Comparison of ENCODE assay signal across 22 mouse cellular contexts in genomic region chr3:83011565-83011964, GRCm38 (mm10). TPM values are rescaled to one million over a fixed set of nuclear protein-coding genes. Genes with fewer than 3 reads are reported as not detected.
DNase-seq lines count a peak whose midpoint lies in the region; ATAC-seq and TF ChIP-seq lines count a peak whose summit lies in the region.
"Had no signal": no experiment of that assay in that cellular context is flagged by ENCODE, and none has a peak within 500 bp of the region (broad histone marks: within the 10 kb centered on the region; RNA-seq: fewer than 3 reads in every experiment).

No protein-coding gene starts in this region.

- WGBS in hindbrain, embryonic 13.5 days = 66% methylated on average over 4 of the region's 4 CpGs
- 79% methylated on average over 4 of the region's 4 CpGs for WGBS in hindbrain, embryonic 12.5 days
- WGBS in midbrain, embryonic 14.5 days = 67% methylated on average over 4 of the region's 4 CpGs
- WGBS in midbrain, embryonic 10.5 days = 86% methylated on average over 4 of the region's 4 CpGs
- WGBS in liver, embryonic 15.5 days (ENCODE audit: insufficient replicate concordance) = 55% methylated on average over 4 of the region's 4 CpGs

- no peak overlapping the region for H3K4me2 ChIP-seq in hindbrain, embryonic 13.5 days
- no peak overlapping the region for H3K4me2 ChIP-seq in hindbrain, embryonic 12.5 days (replicated peaks)
- no peak overlapping the region for H3K4me2 ChIP-seq in midbrain, embryonic 14.5 days (ENCODE audit: low read length)
- peak overlapping the region; percentile 42 for H3K4me2 ChIP-seq in liver, embryonic 15.5 days
- H3K4me2 ChIP-seq: forebrain, embryonic 13.5 days; heart, embryonic 12.5 days had no signal

- TF ChIP-seq CTCF in layer of hippocampus, adult 2 months (conservative IDR thresholded peaks at IDR 0.05) = no peak

- no peaks in the 10 kb centered on the region for H3K36me3 ChIP-seq in hindbrain, embryonic 13.5 days
- no peaks in the 10 kb centered on the region for H3K36me3 ChIP-seq in hindbrain, embryonic 12.5 days
- no peaks in the 10 kb centered on the region for H3K36me3 ChIP-seq in midbrain, embryonic 14.5 days (ENCODE audit: control insufficient read depth, insufficient read depth, low read length)
- H3K36me3 ChIP-seq in midbrain, embryonic 10.5 days = no peaks in the 10 kb centered on the region
- no peaks in the 10 kb centered on the region for H3K36me3 ChIP-seq in liver, embryonic 15.5 days (replicated peaks)
- H3K36me3 ChIP-seq: embryonic facial prominence, embryonic 10.5 days; heart, embryonic 12.5 days had no signal

- H3K27ac ChIP-seq in hindbrain, embryonic 13.5 days = peak overlapping the region; percentile 35; the same call in 1 of the 2 replicates
- no peak overlapping the region for H3K27ac ChIP-seq in hindbrain, embryonic 12.5 days
- H3K27ac ChIP-seq in layer of hippocampus, adult 2 months = peak overlapping the region; percentile 46; the same call in 1 of the 2 replicates
- H3K27ac ChIP-seq in midbrain, embryonic 14.5 days (replicated peaks; ENCODE audit: low read depth, low read length) = 0 out of 2 replicates have a peak overlapping the region, but pooled peaks have one; percentile 20
- H3K27ac ChIP-seq in midbrain, embryonic 10.5 days (replicated peaks) = no peak overlapping the region
- H3K27ac ChIP-seq in liver, embryonic 15.5 days (replicated peaks) = no peak overlapping the region
- H3K27ac ChIP-seq: embryonic facial prominence, embryonic 10.5 days; forebrain, embryonic 13.5 days had no signal

- H3K4me3 ChIP-seq in hindbrain, embryonic 13.5 days = no peak overlapping the region
- no peak overlapping the region for H3K4me3 ChIP-seq in hindbrain, embryonic 12.5 days
- no peak overlapping the region for H3K4me3 ChIP-seq in layer of hippocampus, adult 2 months
- no peak overlapping the region for H3K4me3 ChIP-seq in midbrain, embryonic 14.5 days (replicated peaks; ENCODE audit: low read depth, low read length)
- H3K4me3 ChIP-seq in midbrain, embryonic 10.5 days = no peak overlapping the region
- 0 out of 2 replicates have a peak overlapping the region, but pooled peaks have one; percentile 5 for H3K4me3 ChIP-seq in liver, embryonic 15.5 days (replicated peaks)
- H3K4me3 ChIP-seq: embryonic facial prominence, embryonic 10.5 days; forebrain, embryonic 13.5 days; heart, embryonic 12.5 days had no signal

- no peak for ATAC-seq in hindbrain, embryonic 13.5 days (ENCODE audit: low FRiP score)
- no peak for ATAC-seq in hindbrain, embryonic 12.5 days (ENCODE audit: low FRiP score)
- ATAC-seq in midbrain, embryonic 14.5 days (ENCODE audit: low FRiP score, low TSS enrichment) = no peak
- ATAC-seq in liver, embryonic 15.5 days (ENCODE audit: insufficient read depth) = no peak
- ATAC-seq: activated CD4-positive, CD25-positive, alpha-beta regulatory T cell, adult 4 months; forebrain, embryonic 13.5 days; forebrain, postnatal 0 days; Patski had no signal

- no peaks in the 10 kb centered on the region for H3K9me3 ChIP-seq in hindbrain, embryonic 13.5 days
- H3K9me3 ChIP-seq in hindbrain, embryonic 12.5 days (replicated peaks) = no peaks in the 10 kb centered on the region
- H3K9me3 ChIP-seq in midbrain, embryonic 14.5 days (ENCODE audit: control insufficient read depth, low read length) = no peaks in the 10 kb centered on the region
- no peaks in the 10 kb centered on the region for H3K9me3 ChIP-seq in midbrain, embryonic 10.5 days (replicated peaks)
- H3K9me3 ChIP-seq in liver, embryonic 15.5 days (replicated peaks) = no peaks in the 10 kb centered on the region
- H3K9me3 ChIP-seq: embryonic facial prominence, embryonic 10.5 days; forebrain, embryonic 13.5 days; heart, embryonic 12.5 days had no signal

- no peaks in the 10 kb centered on the region for H3K27me3 ChIP-seq in hindbrain, embryonic 13.5 days
- no peaks in the 10 kb centered on the region for H3K27me3 ChIP-seq in hindbrain, embryonic 12.5 days
- no peaks in the 10 kb centered on the region for H3K27me3 ChIP-seq in midbrain, embryonic 14.5 days (ENCODE audit: control insufficient read depth, insufficient read depth, low read length)
- no peaks in the 10 kb centered on the region for H3K27me3 ChIP-seq in midbrain, embryonic 10.5 days (ENCODE audit: low read depth, poor library complexity, severe bottlenecking)
- no peaks in the 10 kb centered on the region for H3K27me3 ChIP-seq in liver, embryonic 15.5 days
- H3K27me3 ChIP-seq: CH12.LX; forebrain, embryonic 13.5 days; heart, embryonic 12.5 days had no signal

- no peaks in the 10 kb centered on the region for H3K4me1 ChIP-seq in hindbrain, embryonic 13.5 days (replicated peaks)
- no peaks in the 10 kb centered on the region for H3K4me1 ChIP-seq in hindbrain, embryonic 12.5 days
- no peaks in the 10 kb centered on the region for H3K4me1 ChIP-seq in midbrain, embryonic 14.5 days (ENCODE audit: control insufficient read depth, insufficient read depth, low read length)
- no peaks in the 10 kb centered on the region for H3K4me1 ChIP-seq in midbrain, embryonic 10.5 days
- H3K4me1 ChIP-seq in liver, embryonic 15.5 days (replicated peaks) = no peaks in the 10 kb centered on the region
- H3K4me1 ChIP-seq: forebrain, embryonic 13.5 days; heart, embryonic 12.5 days had no signal

- no peak for DNase-seq in layer of hippocampus, adult 2 months (ENCODE audit: low spot score in 2 of 2)
- DNase-seq in layer of hippocampus, postnatal 36 days = no peak
- peak; percentile 17 for DNase-seq in midbrain, embryonic 14.5 days
- DNase-seq in midbrain, embryonic 10.5 days (ENCODE audit: low spot score) = no peak
- DNase-seq in cerebellum, adult 9-11 months = no peak
- DNase-seq: adrenal gland, postnatal 14 days; cerebellum, adult 18-20 months; cerebellum, postnatal 10 days; forebrain, postnatal 0 days; gastrocnemius, postnatal 14 days; heart, postnatal 36 days had no signal

- no peak overlapping the region for H3K9ac ChIP-seq in hindbrain, embryonic 13.5 days
- H3K9ac ChIP-seq in hindbrain, embryonic 12.5 days = no peak overlapping the region
- H3K9ac ChIP-seq in midbrain, embryonic 14.5 days (replicated peaks; ENCODE audit: low read length) = no peak overlapping the region
- H3K9ac ChIP-seq in liver, embryonic 15.5 days = no peak overlapping the region
- H3K9ac ChIP-seq: forebrain, embryonic 13.5 days; forebrain, postnatal 0 days; heart, embryonic 12.5 days had no signal

RNA-seq across cellular contexts. Expression of gene Fgg, which starts 4.0 kb away (rescaled TPM):
- polyA plus RNA-seq in hindbrain, embryonic 13.5 days (2015; fragmentation: Nextera tagmentation; extraction: Ambion mirVana) = 0.71 TPM in 1 of 2 replicates, not detected in the other
- polyA plus RNA-seq in hindbrain, embryonic 12.5 days (2016; fragmentation: Nextera tagmentation; extraction: Ambion mirVana) = not detected in 2 replicates
- under 1 TPM; 0.20 to 0.27 TPM for total RNA-seq in layer of hippocampus, adult 2 months (2021)
- total RNA-seq in layer of hippocampus, postnatal 36 days (2021) = not detected
- polyA plus RNA-seq in midbrain, embryonic 14.5 days (2014; fragmentation: Nextera tagmentation; extraction: Ambion mirVana) = not detected in 2 replicates
- polyA plus RNA-seq in midbrain, embryonic 10.5 days (2016; fragmentation: Nextera tagmentation; extraction: Ambion mirVana) = 0.06 TPM in 1 of 2 replicates, not detected in the other
- polyA plus RNA-seq in liver, embryonic 15.5 days (2015; fragmentation: Nextera tagmentation; extraction: Ambion mirVana) = 827 and 988 TPM in 2 replicates
- total RNA-seq: CH12.LX; gastrocnemius, postnatal 14 days; heart, postnatal 36 days had no signal
- polyA plus RNA-seq: activated CD4-positive, CD25-positive, alpha-beta regulatory T cell, adult 4 months; forebrain, embryonic 13.5 days; forebrain, postnatal 0 days; Patski had no signal

RNA-seq across cellular contexts. Expression of gene Fga, which starts 14.3 kb away (rescaled TPM):
- polyA plus RNA-seq in hindbrain, embryonic 13.5 days (2015; fragmentation: Nextera tagmentation; extraction: Ambion mirVana) = 0.16 TPM in 1 of 2 replicates, not detected in the other
- not detected in 2 replicates for polyA plus RNA-seq in hindbrain, embryonic 12.5 days (2016; fragmentation: Nextera tagmentation; extraction: Ambion mirVana)
- not detected for total RNA-seq in layer of hippocampus, adult 2 months (2021)
- total RNA-seq in layer of hippocampus, postnatal 36 days (2021) = not detected
- 0.09 TPM in 1 of 2 replicates, not detected in the other for polyA plus RNA-seq in midbrain, embryonic 14.5 days (2014; fragmentation: Nextera tagmentation; extraction: Ambion mirVana)
- polyA plus RNA-seq in midbrain, embryonic 10.5 days (2016; fragmentation: Nextera tagmentation; extraction: Ambion mirVana) = not detected in 2 replicates
- 921 and 1,132 TPM in 2 replicates for polyA plus RNA-seq in liver, embryonic 15.5 days (2015; fragmentation: Nextera tagmentation; extraction: Ambion mirVana)
- total RNA-seq: CH12.LX; forebrain, postnatal 0 days; gastrocnemius, postnatal 14 days; heart, adult 8-10 months; heart, postnatal 36 days had no signal
- polyA plus RNA-seq: activated CD4-positive, CD25-positive, alpha-beta regulatory T cell, adult 4 months; embryonic facial prominence, embryonic 10.5 days; embryonic facial prominence, embryonic 14.5 days; forebrain, embryonic 13.5 days; Patski had no signal

RNA-seq across cellular contexts. Expression of gene Fgb, which starts 38.1 kb away (rescaled TPM):
- polyA plus RNA-seq in hindbrain, embryonic 13.5 days (2015; fragmentation: Nextera tagmentation; extraction: Ambion mirVana) = 0.06 TPM in 1 of 2 replicates, not detected in the other
- not detected in 2 replicates for polyA plus RNA-seq in hindbrain, embryonic 12.5 days (2016; fragmentation: Nextera tagmentation; extraction: Ambion mirVana)
- not detected for total RNA-seq in layer of hippocampus, adult 2 months (2021)
- not detected for total RNA-seq in layer of hippocampus, postnatal 36 days (2021)
- not detected in 2 replicates for polyA plus RNA-seq in midbrain, embryonic 14.5 days (2014; fragmentation: Nextera tagmentation; extraction: Ambion mirVana)
- not detected in 2 replicates for polyA plus RNA-seq in midbrain, embryonic 10.5 days (2016; fragmentation: Nextera tagmentation; extraction: Ambion mirVana)
- 533 and 675 TPM in 2 replicates for polyA plus RNA-seq in liver, embryonic 15.5 days (2015; fragmentation: Nextera tagmentation; extraction: Ambion mirVana)
- total RNA-seq: CH12.LX; forebrain, postnatal 0 days; gastrocnemius, postnatal 14 days; heart, adult 8-10 months; heart, postnatal 36 days had no signal
- polyA plus RNA-seq: activated CD4-positive, CD25-positive, alpha-beta regulatory T cell, adult 4 months; embryonic facial prominence, embryonic 10.5 days; forebrain, embryonic 13.5 days; forebrain, postnatal 0 days; Patski had no signal

RNA-seq across cellular contexts. Expression of gene Plrg1, which starts 43.8 kb away (rescaled TPM):
- 107 and 108 TPM in 2 replicates for polyA plus RNA-seq in hindbrain, embryonic 13.5 days (2015; fragmentation: Nextera tagmentation; extraction: Ambion mirVana)
- 105 and 106 TPM in 2 replicates for polyA plus RNA-seq in hindbrain, embryonic 12.5 days (2016; fragmentation: Nextera tagmentation; extraction: Ambion mirVana)
- total RNA-seq in layer of hippocampus, adult 2 months (2021) = 10 to 100 TPM; 50.3 to 50.6 TPM
- total RNA-seq in layer of hippocampus, postnatal 36 days (2021) = 10 to 100 TPM; 47.2 to 50.8 TPM
- polyA plus RNA-seq in midbrain, embryonic 14.5 days (2014; fragmentation: Nextera tagmentation; extraction: Ambion mirVana) = 103 and 119 TPM in 2 replicates
- 144 and 150 TPM in 2 replicates for polyA plus RNA-seq in midbrain, embryonic 10.5 days (2016; fragmentation: Nextera tagmentation; extraction: Ambion mirVana)
- 41.9 and 46.0 TPM in 2 replicates for polyA plus RNA-seq in liver, embryonic 15.5 days (2015; fragmentation: Nextera tagmentation; extraction: Ambion mirVana)

Comparison
In these comparisons a context has a peak if more than half of its experiments do, and no peak if none do; other contexts are left out.
1. H3K27ac ChIP-seq: peak in hindbrain, embryonic 13.5 days (single experiment), layer of hippocampus, adult 2 months (single experiment) and midbrain, embryonic 14.5 days (single experiment); none in hindbrain, embryonic 12.5 days (single experiment), midbrain, embryonic 10.5 days (single experiment) and liver, embryonic 15.5 days (single experiment).
2. RNA of gene Fgg, which starts 4.0 kb away (polyA plus RNA-seq): 827 to 988 TPM in liver, embryonic 15.5 days; 0.71 TPM in hindbrain, embryonic 13.5 days, 0.06 TPM in midbrain, embryonic 10.5 days, not detected in hindbrain, embryonic 12.5 days and not detected in midbrain, embryonic 14.5 days; every median in the first group is over 100 times any median in the second.
3. RNA of gene Fga, which starts 14.3 kb away (polyA plus RNA-seq): 921 to 1,132 TPM in liver, embryonic 15.5 days; 0.09 TPM in midbrain, embryonic 14.5 days, 0.16 TPM in hindbrain, embryonic 13.5 days, not detected in hindbrain, embryonic 12.5 days and not detected in midbrain, embryonic 10.5 days; every median in the first group is over 100 times any median in the second.
4. RNA of gene Fgb, which starts 38.1 kb away (polyA plus RNA-seq): 533 to 675 TPM in liver, embryonic 15.5 days; 0.06 TPM in hindbrain, embryonic 13.5 days, not detected in hindbrain, embryonic 12.5 days, not detected in midbrain, embryonic 14.5 days and not detected in midbrain, embryonic 10.5 days; every median in the first group is over 100 times any median in the second.